Mouse (Mus musculus): ENCODE results near the gene Shq1.

DNA sequence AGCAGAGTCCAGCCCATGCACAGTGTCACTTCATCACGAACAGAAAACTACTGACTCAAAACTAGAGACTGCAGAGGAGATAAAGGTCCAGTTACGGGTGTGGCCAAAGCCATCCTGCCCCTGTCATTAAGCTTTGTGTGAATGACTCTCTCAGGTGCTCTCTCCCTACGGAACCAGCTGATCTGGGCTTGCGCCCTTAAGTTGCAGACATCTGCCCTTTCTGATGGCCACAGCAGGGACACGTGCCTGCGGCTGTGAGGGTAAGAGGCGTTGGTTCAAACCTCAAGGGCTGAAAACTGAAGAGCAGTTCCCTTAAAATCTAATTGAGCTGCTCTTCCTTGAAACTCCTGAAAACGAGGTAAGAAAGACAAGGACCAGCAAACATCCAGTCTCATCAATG lies 45.9 kb upstream of the Shq1 start:
- no peak for TF ChIP-seq CTCF (IDR thresholded peaks at IDR 0.05; ENCODE audit: low read depth)
- no peak for TF ChIP-seq EP300 (optimal IDR thresholded peaks at IDR 0.05)
